Comparison of ENCODE assay signal across 8 mouse cellular contexts in the genomic region with DNA sequence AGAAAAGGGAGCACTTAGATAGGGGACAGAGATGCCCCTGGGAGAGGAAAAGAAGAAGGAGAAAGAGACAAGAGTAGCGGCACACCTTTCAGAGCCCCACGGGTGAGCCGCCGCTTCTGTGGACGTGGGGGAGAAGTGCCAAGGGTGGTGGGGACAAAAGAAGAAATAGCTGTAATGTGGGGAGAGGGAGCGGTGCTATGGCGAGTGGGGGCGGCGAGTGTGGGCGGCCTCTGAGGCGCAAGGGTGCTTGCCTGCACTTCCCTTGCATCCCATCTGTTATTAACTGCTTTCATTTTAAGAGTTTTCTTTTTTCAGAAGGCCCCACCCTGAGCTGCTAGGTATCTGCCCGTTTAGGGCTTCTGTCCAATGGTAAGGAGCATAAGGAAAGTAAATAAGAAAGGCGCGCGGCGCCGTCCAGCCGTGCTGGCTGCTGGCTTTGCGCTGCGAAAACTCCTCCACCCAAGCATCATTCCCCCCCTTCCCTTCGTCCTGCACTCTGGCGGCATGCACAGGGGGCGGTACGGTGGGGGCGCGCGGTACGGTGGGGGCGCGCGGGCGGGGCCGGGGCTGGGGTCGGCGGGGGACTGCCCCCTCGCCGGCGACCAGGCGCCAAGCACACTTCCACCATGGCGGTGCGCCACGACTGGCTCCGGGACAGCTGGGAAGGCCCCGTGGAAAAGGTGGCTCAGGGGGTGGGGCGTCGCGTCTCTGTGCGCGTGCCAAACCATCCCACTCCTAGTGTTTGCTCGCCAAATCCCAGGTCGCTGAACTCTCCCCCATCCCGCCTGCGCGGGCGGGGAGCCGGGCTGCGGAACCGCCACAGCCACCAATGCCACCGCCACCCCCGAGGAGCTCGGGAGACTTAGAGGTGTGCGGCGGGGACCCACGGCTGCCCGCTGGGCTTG. TPM values are rescaled to one million over a fixed set of nuclear protein-coding genes. Genes with fewer than 3 reads are reported as not detected.
DNase-seq lines count a peak whose midpoint lies in the region; ATAC-seq lines count a peak whose summit lies in the region.

No protein-coding gene starts in this region.

- H3K9ac ChIP-seq in forebrain, embryonic 13.5 days = no peak overlapping the region; the same call in 1 of the 2 replicates
- no peak overlapping the region for H3K9ac ChIP-seq in limb, embryonic 13.5 days

- H3K4me1 ChIP-seq in forebrain, embryonic 13.5 days = no peaks in the 10 kb centered on the region
- no peaks in the 10 kb centered on the region for H3K4me1 ChIP-seq in limb, embryonic 13.5 days

- peak; percentile 56 to 83 for DNase-seq in gastrocnemius, postnatal 4 days (ENCODE audit: low spot score in 2 of 2)
- no peak for DNase-seq in gastrocnemius, postnatal 36 days
- DNase-seq in thymus, postnatal 0 days (ENCODE audit: low spot score) = peak; percentile 46
- no peak for DNase-seq in thymus, adult 18-20 months
- peak; percentile 5 for DNase-seq in retina, postnatal 1 day
- no peak for DNase-seq in natural killer cell, adult 2 months (ENCODE audit: low spot score in 2 of 2)

- peak overlapping the region; percentile 28 for H3K4me3 ChIP-seq in forebrain, embryonic 13.5 days
- peak overlapping the region; percentile 22 for H3K4me3 ChIP-seq in limb, embryonic 13.5 days

- no peak overlapping the region for H3K4me2 ChIP-seq in forebrain, embryonic 13.5 days
- H3K4me2 ChIP-seq in limb, embryonic 13.5 days (replicated peaks) = no peak overlapping the region

- no peak overlapping the region for H3K27ac ChIP-seq in forebrain, embryonic 13.5 days
- no peak overlapping the region for H3K27ac ChIP-seq in limb, embryonic 13.5 days

- H3K9me3 ChIP-seq in forebrain, embryonic 13.5 days (replicated peaks) = peaks cover 16% of the 10 kb centered on the region
- peaks cover 22% of the 10 kb centered on the region for H3K9me3 ChIP-seq in limb, embryonic 13.5 days

- no peaks in the 10 kb centered on the region for H3K36me3 ChIP-seq in forebrain, embryonic 13.5 days (ENCODE audit: poor library complexity, severe bottlenecking)
- no peaks in the 10 kb centered on the region for H3K36me3 ChIP-seq in limb, embryonic 13.5 days

- ATAC-seq in forebrain, embryonic 13.5 days = peak; percentile 69
- peak; percentile 44 for ATAC-seq in limb, embryonic 13.5 days (ENCODE audit: low FRiP score, low read depth)

- H3K27me3 ChIP-seq in forebrain, embryonic 13.5 days = no peaks in the 10 kb centered on the region
- no peaks in the 10 kb centered on the region for H3K27me3 ChIP-seq in limb, embryonic 13.5 days

- 51% methylated on average over 65 of the region's 65 CpGs for WGBS in forebrain, embryonic 13.5 days
- 50% methylated on average over 65 of the region's 65 CpGs for WGBS in limb, embryonic 13.5 days

- intact Hi-C loops in gastrocnemius, postnatal 36 days (cut with DNase I) = no loop called here

RNA-seq across cellular contexts. Expression of a gene that starts 49.2 kb away (rescaled TPM):
- 10 to 100 TPM; 13.1 to 14.0 TPM for total RNA-seq in gastrocnemius, postnatal 4 days (2021)
- total RNA-seq in gastrocnemius, postnatal 36 days (2021) = 10 to 100 TPM; 10.6 to 11.0 TPM
- polyA plus RNA-seq in thymus, postnatal 0 days (2015; fragmentation: Nextera tagmentation; extraction: Ambion mirVana) = 40.2 and 42.2 TPM in 2 replicates
- 34.2 and 35.9 TPM in 2 replicates for polyA plus RNA-seq in forebrain, embryonic 13.5 days (2015; fragmentation: Nextera tagmentation; extraction: Ambion mirVana)
- polyA plus RNA-seq in limb, embryonic 13.5 days (2015; fragmentation: Nextera tagmentation; extraction: Ambion mirVana) = 38.1 and 39.3 TPM in 2 replicates

RNA-seq across cellular contexts. Expression of a gene that starts 49.5 kb away (rescaled TPM):
- total RNA-seq in gastrocnemius, postnatal 4 days (2021) = 1 to 10 TPM; 3.7 to 4.5 TPM
- total RNA-seq in gastrocnemius, postnatal 36 days (2021) = 1 to 10 TPM; 3.5 to 3.9 TPM
- polyA plus RNA-seq in thymus, postnatal 0 days (2015; fragmentation: Nextera tagmentation; extraction: Ambion mirVana) = 7.7 and 8.5 TPM in 2 replicates
- 7.8 and 8.7 TPM in 2 replicates for polyA plus RNA-seq in forebrain, embryonic 13.5 days (2015; fragmentation: Nextera tagmentation; extraction: Ambion mirVana)
- polyA plus RNA-seq in limb, embryonic 13.5 days (2015; fragmentation: Nextera tagmentation; extraction: Ambion mirVana) = 7.1 and 7.5 TPM in 2 replicates

Comparison
In these comparisons a context has a peak if more than half of its experiments do, and no peak if none do; other contexts are left out.
1. DNase-seq: peak in gastrocnemius, postnatal 4 days (2 of 2), thymus, postnatal 0 days (single experiment) and retina, postnatal 1 day (single experiment); none in gastrocnemius, postnatal 36 days (0 of 2), thymus, adult 18-20 months (0 of 2) and natural killer cell, adult 2 months (0 of 2).